Mouse (Mus musculus) liver, embryonic 14.5 days (tissue): ENCODE data around the gene Atp2c1. TPM values are rescaled to one million over a fixed set of nuclear protein-coding genes. Genes with fewer than 3 reads are reported as not detected.
A peak's percentile ranks its signal among the peaks of the same experiment; 100 is the strongest.

Experiments
- ATAC-seq: fragments of 200-750 bp; cut with Nextera tagmentation; 2 replicates; pipeline ENCODE4 v1.8.0; 2017; ENCODE audit warnings: moderate number of reproducible peaks, mild to moderate bottlenecking, moderate library complexity; ENCODE audit not compliant: insufficient read depth
- DNase-seq, 3 experiments: peaks; one replicate each; pipeline ENCODE4 v3.0.0-alpha.2; 2012 to 2013; ENCODE audit warnings: low read depth in 3 of 3, low spot score in 3 of 3
- H3K27ac ChIP-seq: fragments of 300-500 bp; sonication (generic); 2 replicates; pipeline ENCODE4 v1.5.1; 2014; ENCODE audit warnings: moderate library complexity, mild to moderate bottlenecking, control low read depth, inconsistent platforms
- H3K27me3 ChIP-seq: fragments of 300-500 bp; sonication (generic); 2 replicates; pipeline ENCODE4 v1.6.1; 2014; ENCODE audit warnings: mild to moderate bottlenecking, low read length, moderate library complexity; ENCODE audit not compliant: control insufficient read depth, insufficient read depth
- H3K36me3 ChIP-seq: fragments of 300-500 bp; sonication (generic); replicated peaks from 2 replicates; pipeline ENCODE4 v1.6.1; 2014; ENCODE audit warnings: low read depth; ENCODE audit not compliant: control insufficient read depth, insufficient read depth
- H3K4me1 ChIP-seq, 2 experiments: fragments of 200-500 bp in 1 of 2; fragments of 300-500 bp in 1 of 2; sonication (generic) in 1 of 2; replicated peaks; 2 replicates each; pipeline ENCODE4 v1.6.1; 2012 to 2014; ENCODE audit warnings: antibody characterized with exemption in 1 of 2, inconsistent platforms in 1 of 2, low read length in 1 of 2; ENCODE audit not compliant: control insufficient read depth in 2 of 2, insufficient read depth in 2 of 2
- H3K4me2 ChIP-seq: fragments of 300-500 bp; sonication (generic); 2 replicates; pipeline ENCODE4 v1.6.1; 2014; ENCODE audit warnings: low read depth, mild to moderate bottlenecking, control low read depth, moderate library complexity
- H3K4me3 ChIP-seq, 2 experiments: fragments of 200-500 bp in 1 of 2; fragments of 300-500 bp in 1 of 2; sonication (generic) in 1 of 2; 2 replicates each; pipeline ENCODE4 v1.5.1; 2012 to 2014; ENCODE audit warnings: low read depth in 2 of 2, low read length in 2 of 2, mild to moderate bottlenecking in 2 of 2, control low read depth in 1 of 2, inconsistent platforms in 1 of 2, moderate library complexity in 1 of 2; ENCODE audit not compliant: insufficient read depth in 1 of 2
- H3K9ac ChIP-seq: fragments of 300-500 bp; sonication (generic); replicated peaks from 2 replicates; pipeline ENCODE4 v1.6.1; 2014; ENCODE audit warnings: mild to moderate bottlenecking, control low read depth, moderate library complexity
- H3K9me3 ChIP-seq: fragments of 300-500 bp; sonication (generic); 2 replicates; pipeline ENCODE4 v1.6.1; 2016; ENCODE audit warnings: low read length, mixed read lengths; ENCODE audit not compliant: control insufficient read depth
- CTCF ChIP-seq: IDR thresholded peaks from 2 replicates; pipeline ENCODE4 v1.5.1; 2016; ENCODE audit warnings: antibody characterized with exemption, low read depth, control low read depth
- EP300 ChIP-seq: IDR thresholded peaks from 2 replicates; pipeline ENCODE4 v1.6.1; 2016; ENCODE audit warnings: antibody characterized with exemption, low read depth
- WGBS: fragments of 180-500 bp; shearing (Covaris S2); extraction: QIAGEN DNeasy Blood & Tissue Kit; methylation state at CpG from one replicate; pipeline ENCODE4 v1.1.7; 2014; ENCODE audit not compliant: insufficient replicate concordance; 5-methylcytosine and 5-hydroxymethylcytosine counted together
- polyA plus RNA-seq, 2 experiments: library from polyadenylated mRNA; depleted of rRNA in 1 of 2; stranded (reverse) in 1 of 2; unstranded in 1 of 2; fragments of >200 nt; fragmentation: Nextera tagmentation in 1 of 2; extraction: Ambion mirVana in 1 of 2; gene quantifications; 2 replicates each; pipeline versions ENCODE4 v1.2.1 to v1.2.3; 2012 to 2014

The Atp2c1 gene
- polyA plus RNA-seq, 2 experiments: 11.2 to 16.8 TPM

DNA sequence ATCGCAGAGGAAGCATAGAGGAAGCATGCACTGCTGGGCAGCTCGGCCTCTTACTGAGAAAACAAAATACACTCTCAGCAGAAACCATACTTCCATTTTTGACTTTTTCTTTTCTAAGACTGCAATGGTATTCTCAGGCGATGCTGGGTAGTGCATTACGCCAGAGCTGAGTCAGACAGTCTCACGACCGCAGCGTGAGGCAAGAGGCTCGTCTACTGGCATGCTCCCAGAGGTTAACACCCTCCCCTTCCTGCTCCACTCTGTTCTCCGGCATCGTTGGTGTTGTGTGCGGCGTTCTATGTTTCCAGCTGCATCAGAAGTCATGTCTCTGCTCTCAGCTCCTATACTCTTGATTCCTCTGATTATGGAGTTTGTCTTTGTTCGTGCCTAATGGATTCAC lies 68.1 kb downstream of the Atp2c1 start:
- H3K4me2 ChIP-seq: no peak overlapping the region
- TF ChIP-seq CTCF (no peak), EP300 (no peak)
- no peaks in the 10 kb centered on the region for H3K27me3 ChIP-seq
- 81% methylated on average over 13 of the region's 13 CpGs for WGBS
- no peak overlapping the region for H3K4me3 ChIP-seq
- DNase-seq (no peak), ATAC-seq (peak; percentile 21; the same call in 1 of the 2 replicates)
- H3K9me3 ChIP-seq: no peaks in the 10 kb centered on the region
- H3K36me3 ChIP-seq: peaks cover 3% of the 10 kb centered on the region; the same call in 1 of the 2 replicates
- H3K27ac ChIP-seq: no peak overlapping the region
- H3K4me1 ChIP-seq: no peaks in the 10 kb centered on the region
- H3K9ac ChIP-seq: no peak overlapping the region

DNA sequence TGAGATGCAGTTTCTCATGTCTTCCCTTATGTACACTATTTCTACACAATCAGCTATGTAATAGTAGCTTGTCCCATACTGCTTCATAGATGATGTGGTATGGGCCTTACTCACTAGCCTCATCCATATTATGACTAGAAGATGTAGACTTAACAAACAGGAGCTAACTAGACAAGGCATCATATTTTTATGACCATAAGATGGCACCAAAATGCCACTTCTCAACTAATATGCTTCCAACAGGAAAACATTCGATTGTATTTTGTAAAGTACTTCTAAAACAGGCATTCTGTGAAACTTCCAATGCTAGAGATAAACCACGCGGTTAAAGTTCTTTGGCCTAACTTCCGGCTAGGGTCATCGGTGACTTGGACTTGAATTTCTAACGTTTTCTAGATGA lies 118.6 kb downstream of the Atp2c1 start:
- no peaks in the 10 kb centered on the region for H3K9me3 ChIP-seq
- TF ChIP-seq CTCF: no peak
- no peak for TF ChIP-seq EP300
- H3K27me3 ChIP-seq: no peaks in the 10 kb centered on the region
- H3K36me3 ChIP-seq: no peaks in the 10 kb centered on the region; the same call in none of the 2 replicates
- DNase-seq: no peak
- WGBS: 85% methylated on average over 6 of the region's 6 CpGs
- no peak overlapping the region for H3K4me3 ChIP-seq
- no peak overlapping the region for H3K9ac ChIP-seq
- no peak for ATAC-seq
- H3K27ac ChIP-seq: no peak overlapping the region
- H3K4me1 ChIP-seq: no peaks in the 10 kb centered on the region
- H3K4me2 ChIP-seq: no peak overlapping the region

GRCm38 (mm10) chr9:105395218-105395627 lies 131.9 kb downstream of the Atp2c1 start, which contains the start of the genes Aste1 and Nek11:
TSS of gene Aste1 (plus strand) at chr9:105395392.
TSS of gene Nek11 (minus strand) at chr9:105395524.
- Histone ChIP-seq H3K4me1 (peaks cover 3 to 11% of the 10 kb centered on the region in 2 experiments; a peak in 3 of 4 replicates), H3K4me2 (peak within 1 kb of the TSS; percentile 86), H3K27ac (peak within 1 kb of the TSS; percentile 80), H3K36me3 (peaks cover 6% of the 10 kb centered on the region), H3K9me3 (no peaks in the 10 kb centered on the region), H3K27me3 (no peaks in the 10 kb centered on the region), H3K4me3 (peak within 1 kb of the TSS; percentile 60 to 91), H3K9ac (peak within 1 kb of the TSS; percentile 63)
- ATAC-seq: peak; percentile 99
- DNase-seq: peak; percentile 89 to 92 (median 89)
- TF ChIP-seq EP300 (no peak), CTCF (no peak)
- WGBS: under 1% methylated on average over 44 of the region's 44 CpGs

- H3K4me2 ChIP-seq: peak overlapping the region; percentile 86
- DNase-seq: no peak
- peaks cover 3 to 11% of the 10 kb centered on the region in 2 experiments; a peak in 3 of 4 replicates for H3K4me1 ChIP-seq
- H3K36me3 ChIP-seq: peaks cover 6% of the 10 kb centered on the region
- H3K9ac ChIP-seq: no peak overlapping the region; the same call in 1 of the 2 replicates
- 0 out of 2 replicates have a peak, but pooled peaks have one; percentile 1 for ATAC-seq
- no peaks in the 10 kb centered on the region for H3K9me3 ChIP-seq
- H3K27me3 ChIP-seq: no peaks in the 10 kb centered on the region
- H3K4me3 ChIP-seq: peak overlapping the region; percentile 48 to 60; a peak in 3 of 4 replicates
- WGBS: 13% methylated on average over 11 of the region's 11 CpGs
- TF ChIP-seq EP300: no peak
- TF ChIP-seq CTCF: no peak
- no peak overlapping the region for H3K27ac ChIP-seq
Observed at GRCm38 (mm10) chr9:105394720-105395119, 132.4 kb downstream of the Atp2c1 start.

DNA sequence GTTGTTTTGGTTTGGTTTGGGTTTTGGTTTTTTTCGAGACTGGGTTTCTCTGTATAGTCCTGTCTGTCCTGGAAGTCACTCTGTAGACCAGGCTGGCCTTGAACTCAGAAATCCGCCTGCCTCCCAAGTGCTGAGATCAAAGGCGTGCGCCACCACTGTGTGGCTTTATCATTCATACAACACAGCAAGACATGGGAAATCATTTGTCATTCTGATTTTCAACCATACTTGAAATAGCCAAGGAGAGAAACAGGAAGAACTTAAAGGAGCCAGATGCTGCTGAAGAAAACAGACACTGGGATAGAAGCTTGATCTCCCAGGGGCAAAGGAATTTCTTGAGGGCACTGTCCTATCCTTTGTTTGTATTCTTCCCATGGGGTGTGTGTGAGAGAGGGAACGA lies 136.5 kb downstream of the Atp2c1 start:
- no peaks in the 10 kb centered on the region for H3K27me3 ChIP-seq
- H3K4me3 ChIP-seq: no peak overlapping the region
- no peak overlapping the region for H3K27ac ChIP-seq
- peaks cover 0 to 5% of the 10 kb centered on the region in 2 experiments; a peak in 1 of 4 replicates for H3K4me1 ChIP-seq
- WGBS: 37% methylated on average over 5 of the region's 5 CpGs
- H3K9ac ChIP-seq: no peak overlapping the region
- no peak overlapping the region for H3K4me2 ChIP-seq
- H3K36me3 ChIP-seq: no peaks in the 10 kb centered on the region
- no peak for TF ChIP-seq CTCF
- TF ChIP-seq EP300: no peak
- DNase-seq: no peak
- no peak for ATAC-seq
- no peaks in the 10 kb centered on the region for H3K9me3 ChIP-seq
